Mouse (Mus musculus) heart, adult 2 months (tissue): ENCODE data around the gene Zan.

Experiments
- CTCF ChIP-seq: fragments of 200-600 bp; IDR thresholded peaks from 2 replicates; pipeline ENCODE4 v1.8.1; 2022; ENCODE audit warnings: antibody characterized with exemption, mild to moderate bottlenecking, moderate library complexity
- EP300 ChIP-seq: fragments of 200-500 bp; IDR thresholded peaks from 2 replicates; pipeline ENCODE4 v1.6.1; 2011; ENCODE audit warnings: low read depth, low read length, control low read depth; ENCODE audit not compliant: insufficient read depth
- POLR2A ChIP-seq: fragments of 200-500 bp; IDR thresholded peaks from 2 replicates; pipeline ENCODE4 v1.6.1; 2011; ENCODE audit warnings: mild to moderate bottlenecking, low read depth, low read length, control low read depth; ENCODE audit not compliant: insufficient read depth

DNA sequence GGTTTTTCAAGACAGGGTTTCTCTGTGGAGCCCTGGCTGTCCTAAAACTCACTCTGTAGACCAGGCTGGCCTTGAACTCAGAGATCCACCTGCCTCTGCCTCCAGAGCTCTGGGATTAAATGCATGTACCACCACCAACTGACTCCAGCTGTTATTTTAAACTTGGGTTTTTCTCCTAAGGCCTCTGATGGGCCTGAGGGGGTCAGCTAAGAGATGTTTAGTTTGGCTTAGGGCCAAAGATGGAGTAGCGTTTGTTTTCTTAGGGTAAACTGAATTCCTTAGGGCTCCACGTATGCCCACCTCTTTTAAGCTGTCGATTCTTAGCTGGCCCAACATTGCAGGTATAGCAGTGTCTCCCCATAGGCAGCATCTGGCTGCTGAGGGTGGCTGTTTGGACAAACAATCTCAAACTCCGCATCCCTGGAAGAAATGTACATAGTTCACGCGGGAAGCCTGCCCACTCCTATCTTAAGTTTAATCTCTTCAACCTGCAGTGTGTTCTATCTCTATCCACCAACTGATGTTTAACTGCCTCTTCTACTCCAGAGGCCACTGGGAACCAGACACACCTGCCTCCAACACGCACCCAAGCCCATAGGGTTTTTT is 134.4 kb downstream of the Zan start:
- TF ChIP-seq POLR2A (no peak), CTCF (no peak), EP300 (no peak)
